Mouse (Mus musculus) cortical plate, adult 2 months (tissue): Measurements from ENCODE around the gene Eng.

Experiments
- CTCF ChIP-seq: fragments of 200-500 bp; IDR thresholded peaks from 2 replicates; pipeline ENCODE4 v1.5.1; 2011; ENCODE audit warnings: mild to moderate bottlenecking, control low read depth, low read length; ENCODE audit not compliant: insufficient read depth; ENCODE audit errors: extremely low read depth
- POLR2A ChIP-seq: fragments of 200-500 bp; IDR thresholded peaks from 2 replicates; pipeline ENCODE4 v1.6.1; 2011; ENCODE audit warnings: mild to moderate bottlenecking, low read length, control low read depth; ENCODE audit not compliant: insufficient read depth; ENCODE audit errors: extremely low read depth

DNA sequence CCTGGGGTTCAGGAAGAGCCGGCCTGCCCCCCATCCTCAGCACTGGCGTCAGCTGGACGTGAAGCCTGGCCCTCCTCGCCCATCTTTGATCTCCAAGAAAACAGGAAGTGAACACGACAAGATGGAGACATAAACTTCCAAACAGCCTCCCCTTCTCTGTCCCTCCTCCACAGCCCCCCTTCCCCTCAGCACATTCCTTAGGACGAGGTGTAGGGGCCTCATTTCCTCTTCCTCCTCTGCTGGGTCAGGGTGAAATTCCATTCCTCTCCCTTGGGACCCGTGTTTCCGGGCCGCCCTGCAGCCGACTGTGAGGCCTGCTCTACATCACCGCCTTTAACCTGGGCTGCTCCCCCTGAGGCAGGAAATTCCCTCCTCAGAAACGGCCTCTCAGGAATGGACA lies 9.4 kb downstream of the Eng start:
- TF ChIP-seq CTCF (no peak), POLR2A (no peak)
